Mouse (Mus musculus) cortical plate, adult 2 months (tissue): ENCODE measurements at regions not wholly inside any gene's neighbourhood (a gene's known extent, or its start where the extent isn't known, plus 50 kb on each side); places are given as distances from the start of the nearest gene placed in this dataset.

Experiments
- H3K27ac ChIP-seq: fragments of 200-500 bp; 2 replicates; pipeline ENCODE4 v1.5.1; 2012; ENCODE audit warnings: low read length, control low read depth, inconsistent platforms; ENCODE audit not compliant: insufficient read depth
- H3K4me1 ChIP-seq: fragments of 200-500 bp; 2 replicates; pipeline ENCODE4 v1.6.1; 2011; ENCODE audit warnings: low read length; ENCODE audit not compliant: control insufficient read depth, insufficient read depth
- H3K4me3 ChIP-seq: fragments of 200-500 bp; 2 replicates; pipeline ENCODE4 v1.5.1; 2011; ENCODE audit warnings: mild to moderate bottlenecking, low read length, control low read depth; ENCODE audit not compliant: insufficient read depth
- CTCF ChIP-seq: fragments of 200-500 bp; IDR thresholded peaks from 2 replicates; pipeline ENCODE4 v1.5.1; 2011; ENCODE audit warnings: mild to moderate bottlenecking, control low read depth, low read length; ENCODE audit not compliant: insufficient read depth; ENCODE audit errors: extremely low read depth
- POLR2A ChIP-seq: fragments of 200-500 bp; IDR thresholded peaks from 2 replicates; pipeline ENCODE4 v1.6.1; 2011; ENCODE audit warnings: mild to moderate bottlenecking, low read length, control low read depth; ENCODE audit not compliant: insufficient read depth; ENCODE audit errors: extremely low read depth

DNA sequence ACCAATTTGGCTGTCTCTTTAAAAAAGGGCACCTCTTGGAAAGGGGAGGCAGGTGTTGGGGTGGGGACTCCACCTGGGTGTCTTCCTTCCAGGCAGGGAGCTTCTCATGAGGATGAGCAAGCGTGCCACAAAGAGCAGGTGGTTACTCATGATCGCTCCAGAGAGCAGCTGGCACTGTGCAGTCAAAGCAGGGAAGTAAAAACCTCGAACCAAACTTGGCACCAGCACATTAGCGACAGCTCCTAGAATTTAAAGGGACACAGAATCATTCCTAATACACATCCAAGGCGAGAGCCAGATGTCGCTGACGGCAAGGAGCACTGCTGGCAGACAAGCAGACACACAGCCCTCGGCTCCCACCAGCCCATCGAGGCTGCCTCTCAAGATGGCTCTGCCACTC, 70.4 kb downstream of the Irx5 start:
- H3K4me1 ChIP-seq, result no peaks in the 10 kb centered on the region
- no peak for TF ChIP-seq CTCF
- no peak for TF ChIP-seq POLR2A
- no peak overlapping the region for H3K27ac ChIP-seq
- H3K4me3 ChIP-seq, result no peak overlapping the region

DNA sequence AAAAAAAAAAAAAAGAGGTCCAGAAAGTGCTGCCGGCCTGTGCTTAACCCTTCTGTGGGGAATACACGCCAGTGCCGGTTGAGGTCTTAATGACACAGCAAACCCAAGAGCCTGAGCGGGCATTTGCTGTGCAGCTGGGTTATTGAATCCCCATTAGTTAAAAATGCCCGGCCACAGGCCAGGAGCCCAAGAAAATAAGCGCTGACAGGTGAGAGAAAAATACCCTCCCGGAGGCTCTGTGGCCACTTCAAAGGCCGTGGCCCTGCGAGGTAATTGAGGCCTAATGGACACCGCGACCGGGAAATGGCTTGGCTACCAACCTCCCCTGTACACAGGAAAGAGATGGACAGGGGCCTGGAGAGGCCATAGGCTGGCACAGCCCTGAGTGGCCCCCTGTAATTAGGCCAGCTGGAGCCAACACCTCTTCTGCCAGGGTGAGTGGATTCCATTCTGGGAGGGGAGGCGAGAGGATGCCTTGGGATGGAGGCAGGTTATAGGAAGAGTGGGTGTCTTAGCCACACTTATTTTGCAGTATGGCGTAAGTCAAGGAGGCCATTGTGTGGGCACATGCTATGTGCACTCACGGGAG, 79.7 kb downstream of the Irx5 start:
- Histone ChIP-seq H3K4me3 (no peak overlapping the region), H3K27ac (no peak overlapping the region), H3K4me1 (no peaks in the 10 kb centered on the region)
- TF ChIP-seq POLR2A (no peak), CTCF (no peak)

DNA sequence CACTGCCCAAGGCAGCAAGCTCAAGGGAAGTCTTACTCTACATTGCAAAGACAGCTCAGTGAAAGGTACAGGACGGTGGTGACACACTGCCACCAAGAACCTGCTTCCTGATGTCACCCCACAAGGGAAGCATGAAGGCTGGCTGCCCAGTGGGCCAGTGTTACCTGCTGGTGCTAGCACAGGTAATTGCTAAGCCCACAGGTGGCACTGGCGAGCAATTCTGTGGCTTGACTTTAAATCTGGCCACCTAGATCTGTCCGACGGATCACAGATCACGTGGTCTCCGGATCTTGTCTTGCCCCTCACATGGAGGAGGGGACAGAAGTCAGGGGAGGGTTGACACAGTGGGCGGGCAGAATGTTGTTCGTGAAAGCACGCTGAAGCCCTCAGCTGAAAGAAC, 80.9 kb downstream of the Irx5 start:
- H3K4me3 ChIP-seq, result no peak overlapping the region
- no peak overlapping the region for H3K27ac ChIP-seq
- no peak for TF ChIP-seq CTCF
- TF ChIP-seq POLR2A, result no peak
- no peaks in the 10 kb centered on the region for H3K4me1 ChIP-seq

DNA sequence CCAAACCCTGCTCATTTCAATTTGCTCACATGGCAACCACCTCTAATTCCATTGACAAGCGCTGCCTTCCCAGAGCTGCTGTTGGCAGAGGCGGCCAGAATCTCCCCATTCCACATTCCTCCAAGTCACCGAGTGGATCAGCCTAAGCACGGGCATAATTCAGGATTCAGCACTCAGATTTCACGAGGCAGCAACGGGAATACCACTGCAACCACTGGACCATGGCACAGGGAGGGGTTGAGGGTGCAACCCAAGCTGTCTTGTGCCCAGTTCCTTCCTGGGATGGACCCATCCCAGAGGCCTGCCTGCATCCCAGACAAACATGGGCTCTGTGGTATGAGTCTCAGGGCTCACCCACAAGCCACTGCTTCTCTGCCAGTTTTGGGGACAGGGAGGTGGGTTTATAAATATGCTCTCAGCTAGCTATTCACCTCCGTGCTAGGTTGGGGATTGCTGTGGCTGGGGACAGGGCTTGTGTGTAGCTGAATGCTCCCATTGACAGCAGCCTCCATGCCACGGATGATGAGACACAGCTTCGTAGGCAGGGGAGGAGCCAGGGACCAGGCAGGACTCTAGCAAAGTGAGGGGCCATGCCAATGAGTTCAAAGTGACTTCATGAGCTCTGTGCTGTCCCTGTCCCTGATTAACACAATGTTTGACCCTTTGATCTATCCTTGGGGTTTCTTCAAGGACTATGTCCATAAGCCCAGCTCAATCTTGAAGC, 82.5 kb downstream of the Irx5 start:
- Histone ChIP-seq H3K4me3 (no peak overlapping the region), H3K4me1 (no peaks in the 10 kb centered on the region), H3K27ac (no peak overlapping the region)
- TF ChIP-seq POLR2A (no peak), CTCF (no peak)

DNA sequence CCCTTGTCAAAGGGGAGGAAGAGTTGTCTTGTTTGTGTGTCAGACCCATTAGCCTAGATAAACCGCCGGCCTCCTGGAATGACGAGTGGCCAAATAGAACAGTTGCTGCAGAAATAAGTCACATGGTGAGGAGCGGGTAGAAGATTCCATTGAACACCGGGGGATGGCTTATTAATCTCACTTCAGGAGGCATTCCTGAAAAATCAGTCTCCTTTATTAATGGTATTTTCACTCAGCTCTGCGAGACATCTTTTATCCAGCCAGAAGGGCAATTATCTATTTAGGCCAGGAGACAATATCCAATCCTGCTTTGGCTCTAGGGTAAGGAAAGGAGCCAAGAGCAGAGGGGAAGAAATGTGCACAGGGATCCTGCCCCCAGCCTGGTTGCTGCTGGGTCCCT, 84.7 kb downstream of the Irx5 start:
- Histone ChIP-seq H3K27ac (no peak overlapping the region), H3K4me3 (no peak overlapping the region), H3K4me1 (no peaks in the 10 kb centered on the region)
- TF ChIP-seq POLR2A, result no peak
- no peak for TF ChIP-seq CTCF

DNA sequence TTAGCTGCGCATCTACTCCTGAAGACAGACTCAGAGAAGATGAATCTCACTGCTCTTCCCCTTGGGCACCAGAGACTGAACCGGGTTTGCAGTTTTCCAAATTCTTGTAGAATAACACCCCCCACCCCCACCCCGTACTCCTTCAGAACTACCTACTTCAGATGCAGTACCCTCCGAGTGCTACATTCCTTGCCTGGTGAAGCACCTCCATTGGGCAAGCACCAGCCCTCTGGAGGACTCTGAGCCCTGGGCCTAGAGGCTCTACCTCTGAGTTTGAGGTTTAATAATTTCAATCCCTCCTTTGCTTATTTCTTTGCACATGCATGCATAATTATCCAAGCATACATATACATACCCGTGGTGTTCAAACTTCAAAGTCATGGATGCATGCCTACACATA, 101.9 kb downstream of the Irx5 start:
- no peak overlapping the region for H3K27ac ChIP-seq
- no peaks in the 10 kb centered on the region for H3K4me1 ChIP-seq
- no peak for TF ChIP-seq CTCF
- no peak for TF ChIP-seq POLR2A
- H3K4me3 ChIP-seq, result no peak overlapping the region

DNA sequence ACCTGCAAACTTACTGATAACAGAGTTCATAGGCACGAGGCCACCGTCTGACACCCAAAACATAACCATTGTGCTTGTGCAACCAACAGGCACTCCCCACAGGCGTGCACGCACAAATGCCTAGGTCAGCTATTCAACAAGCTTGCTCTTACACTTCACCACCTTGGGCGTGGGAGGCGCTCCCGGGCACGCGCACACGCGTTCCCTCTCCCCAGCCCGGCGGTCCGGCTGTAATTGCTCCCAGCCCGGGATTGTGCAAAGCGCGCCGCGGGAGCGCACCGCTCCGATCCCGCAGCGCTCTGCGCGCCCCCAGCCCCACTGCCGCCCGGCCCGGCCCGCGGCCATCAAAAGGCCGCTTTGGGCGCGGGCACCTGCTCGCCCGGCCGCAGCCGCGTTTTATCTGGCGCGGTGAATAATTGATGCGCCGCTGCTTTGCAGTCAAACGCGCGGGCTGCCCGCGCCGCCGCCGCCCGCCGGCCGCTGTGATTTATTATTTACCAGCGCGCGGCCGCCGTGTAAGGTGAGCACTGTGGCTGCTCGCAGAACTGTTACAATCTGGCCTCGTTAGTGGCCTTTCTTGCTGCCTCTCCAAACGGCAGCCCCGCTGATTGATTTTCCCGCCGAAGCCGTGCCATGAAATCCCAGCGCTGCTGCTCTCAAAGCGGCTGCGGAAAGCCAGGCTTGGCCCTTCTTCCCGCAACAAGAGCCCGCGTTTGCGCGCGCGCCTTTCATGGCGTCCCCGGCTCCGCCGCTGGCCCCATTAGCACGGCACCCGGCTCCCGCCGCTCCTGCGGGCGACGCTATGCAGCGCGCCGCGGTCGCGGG, 102.9 kb downstream of the Irx5 start:
- H3K4me3 ChIP-seq, result 0 out of 2 replicates have a peak overlapping the region, but pooled peaks have one; percentile 5
- no peak for TF ChIP-seq POLR2A
- TF ChIP-seq CTCF, result no peak
- no peaks in the 10 kb centered on the region for H3K4me1 ChIP-seq
- H3K27ac ChIP-seq, result no peak overlapping the region

DNA sequence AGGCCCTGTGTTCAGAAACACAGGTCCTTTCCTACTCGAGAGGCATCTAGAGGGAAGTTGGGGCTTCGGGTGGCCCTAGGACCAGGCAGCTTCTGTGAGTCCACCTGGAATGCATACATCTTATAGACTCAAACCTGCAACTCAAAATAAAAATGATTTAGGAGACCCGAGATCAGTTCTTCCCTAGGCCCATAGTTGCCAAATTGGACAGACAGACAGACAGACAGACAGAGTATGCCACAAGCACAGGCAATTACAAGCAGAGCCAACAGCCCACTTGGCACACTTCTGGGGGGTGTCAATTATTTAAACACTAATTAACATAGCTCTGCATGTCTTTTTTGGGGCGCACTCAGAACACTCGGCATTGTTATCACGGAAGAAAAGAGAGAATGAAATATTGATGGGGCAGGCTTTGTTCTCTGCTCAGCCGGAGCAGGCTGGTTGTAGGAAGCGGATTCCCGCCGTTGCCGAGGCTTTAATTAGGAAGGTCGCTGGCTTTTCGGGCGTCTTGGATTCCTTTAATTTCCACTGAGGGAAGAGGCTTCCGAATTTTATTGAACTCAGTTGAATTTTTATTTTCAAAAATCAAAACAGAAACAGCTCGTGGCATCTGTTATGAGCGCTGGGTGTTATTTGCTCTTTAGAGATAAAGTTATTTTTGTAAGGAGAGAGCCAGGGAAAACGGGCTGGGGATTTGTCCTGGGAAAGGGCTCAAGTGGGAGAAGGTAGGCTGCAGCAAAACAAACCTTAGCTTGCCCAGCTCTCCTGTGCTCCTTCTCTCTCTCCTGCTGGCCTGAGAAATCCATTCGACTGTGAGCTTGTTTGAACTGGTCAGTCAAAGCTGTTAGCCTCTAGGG, 111.9 kb downstream of the Irx5 start:
- no peak overlapping the region for H3K4me3 ChIP-seq
- TF ChIP-seq CTCF, result no peak
- TF ChIP-seq POLR2A, result no peak
- H3K27ac ChIP-seq, result no peak overlapping the region
- no peaks in the 10 kb centered on the region for H3K4me1 ChIP-seq

DNA sequence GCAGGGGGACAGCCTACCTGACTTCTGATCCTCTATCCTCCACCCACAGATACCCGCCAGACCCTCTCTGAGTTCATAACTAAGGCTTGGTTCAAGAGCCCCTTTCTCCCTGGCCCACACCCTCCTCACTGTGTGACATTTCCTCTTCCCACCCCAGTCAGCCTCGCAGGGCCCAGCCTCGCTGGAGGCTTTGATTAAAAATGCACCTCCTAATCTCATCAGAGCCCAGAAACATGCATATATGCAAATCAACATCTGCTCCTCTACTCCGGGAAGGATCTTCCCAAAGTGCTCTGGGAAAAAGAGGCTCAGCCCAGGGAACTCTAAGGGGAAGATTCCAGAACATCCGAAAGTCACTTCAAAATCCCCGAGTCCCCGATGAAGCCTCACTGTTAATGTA, 114.8 kb downstream of the Irx5 start:
- TF ChIP-seq CTCF, result no peak
- TF ChIP-seq POLR2A, result no peak
- H3K27ac ChIP-seq, result no peak overlapping the region
- no peaks in the 10 kb centered on the region for H3K4me1 ChIP-seq
- H3K4me3 ChIP-seq, result no peak overlapping the region

DNA sequence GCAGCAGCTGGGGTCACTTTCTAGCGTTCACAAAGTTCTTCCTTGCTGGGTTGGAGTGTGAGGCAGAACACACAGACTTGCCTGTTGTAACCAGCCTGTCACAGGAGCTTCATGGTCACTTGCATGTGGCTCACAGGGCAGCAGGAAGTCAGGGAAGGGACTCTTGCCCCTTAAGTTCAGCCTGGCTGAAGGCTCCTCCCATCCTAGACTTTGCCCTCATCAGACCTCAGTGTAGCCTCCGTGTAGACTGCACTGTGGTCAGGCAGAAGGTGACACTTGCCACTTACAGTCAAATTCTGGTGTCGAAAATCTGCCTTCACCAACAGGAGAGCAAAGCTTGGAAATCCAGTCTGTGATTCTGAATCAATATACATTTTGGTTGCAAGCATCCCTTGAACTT, 115.4 kb downstream of the Irx5 start:
- H3K4me1 ChIP-seq, result no peaks in the 10 kb centered on the region
- H3K4me3 ChIP-seq, result no peak overlapping the region
- H3K27ac ChIP-seq, result no peak overlapping the region
- TF ChIP-seq CTCF (no peak), POLR2A (no peak)
